Mouse (Mus musculus): Measurements from ENCODE around the gene Adipor2.
A peak's percentile ranks its signal among the peaks of the same experiment; 100 is the strongest.
"Not testable (repeated sequence)": the region's sequence is repeated elsewhere in the genome, so short reads cannot be mapped to it uniquely, and the experiment has no call there.

The Adipor2 gene

GRCm38 (mm10) chr6:119387801-119388649 lies 29.5 kb downstream of the Adipor2 start:
- peak; percentile 63 for DNase-seq

- DNase-seq: no peak
Observed at GRCm38 (mm10) chr6:119386821-119387220, 30.7 kb downstream of the Adipor2 start.

DNA sequence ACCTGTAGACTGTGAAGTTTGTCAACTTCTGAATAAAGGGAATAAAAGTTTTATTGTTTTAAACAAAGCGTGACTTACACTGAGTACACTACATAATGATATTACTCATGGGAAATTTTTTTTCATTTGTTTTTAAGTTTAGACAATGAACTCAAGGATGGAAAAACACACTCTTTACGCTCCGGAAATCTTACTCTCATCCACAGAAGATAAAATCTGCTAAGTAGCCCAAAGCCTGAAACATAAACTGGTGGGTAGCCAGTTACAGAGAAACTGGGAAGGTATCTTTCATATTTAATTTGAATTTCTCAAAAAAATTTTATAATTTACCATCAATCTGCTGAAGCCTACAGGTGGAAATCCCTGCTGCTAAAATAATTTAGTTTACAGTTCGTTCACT lies 31.1 kb downstream of the Adipor2 start:
- no peak for DNase-seq

GRCm38 (mm10) chr6:119385668-119386067 lies 31.8 kb downstream of the Adipor2 start:
- DNase-seq: no peak

DNA sequence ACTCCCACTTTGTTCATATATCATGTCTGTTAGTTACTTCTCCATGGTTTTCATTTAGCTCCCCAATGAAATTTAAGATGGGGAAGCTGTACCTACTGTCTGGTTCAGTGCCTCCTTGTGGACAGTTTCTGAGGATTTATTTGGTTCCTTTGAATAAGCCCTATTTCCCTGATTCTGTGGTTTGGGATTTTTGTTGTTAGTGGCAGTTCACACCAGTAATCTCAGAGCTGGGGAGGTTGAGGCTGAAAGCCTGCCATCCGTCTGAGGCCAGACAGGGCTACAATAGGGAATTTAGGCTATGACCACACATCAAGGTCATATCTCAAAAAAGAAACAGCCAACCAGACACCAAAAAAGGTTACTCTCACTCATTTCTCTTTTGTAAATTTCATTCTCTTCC lies 38.9 kb downstream of the Adipor2 start:
- no peak for DNase-seq

GRCm38 (mm10) chr6:119377613-119378012 lies 39.9 kb downstream of the Adipor2 start:
- no peak for DNase-seq

DNA sequence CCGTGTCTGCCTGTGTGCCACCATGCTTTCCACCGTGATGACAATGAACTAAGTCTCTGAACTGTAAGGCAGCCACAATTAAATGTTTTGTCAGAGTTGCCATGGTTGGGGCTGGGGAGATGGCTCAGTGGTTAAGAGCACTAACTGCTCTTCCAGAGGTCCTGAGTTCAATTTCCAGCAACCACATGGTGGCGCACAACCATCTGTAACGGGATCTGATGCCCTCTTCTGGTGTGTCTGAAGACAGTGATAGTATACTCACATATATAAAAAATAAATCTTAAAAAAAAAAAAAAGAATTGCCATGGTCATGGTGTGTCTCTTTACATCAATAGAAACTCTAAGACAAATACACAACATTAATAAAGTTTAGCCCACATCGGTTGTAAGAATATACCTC lies 42.5 kb downstream of the Adipor2 start:
- no peak for DNase-seq

DNA sequence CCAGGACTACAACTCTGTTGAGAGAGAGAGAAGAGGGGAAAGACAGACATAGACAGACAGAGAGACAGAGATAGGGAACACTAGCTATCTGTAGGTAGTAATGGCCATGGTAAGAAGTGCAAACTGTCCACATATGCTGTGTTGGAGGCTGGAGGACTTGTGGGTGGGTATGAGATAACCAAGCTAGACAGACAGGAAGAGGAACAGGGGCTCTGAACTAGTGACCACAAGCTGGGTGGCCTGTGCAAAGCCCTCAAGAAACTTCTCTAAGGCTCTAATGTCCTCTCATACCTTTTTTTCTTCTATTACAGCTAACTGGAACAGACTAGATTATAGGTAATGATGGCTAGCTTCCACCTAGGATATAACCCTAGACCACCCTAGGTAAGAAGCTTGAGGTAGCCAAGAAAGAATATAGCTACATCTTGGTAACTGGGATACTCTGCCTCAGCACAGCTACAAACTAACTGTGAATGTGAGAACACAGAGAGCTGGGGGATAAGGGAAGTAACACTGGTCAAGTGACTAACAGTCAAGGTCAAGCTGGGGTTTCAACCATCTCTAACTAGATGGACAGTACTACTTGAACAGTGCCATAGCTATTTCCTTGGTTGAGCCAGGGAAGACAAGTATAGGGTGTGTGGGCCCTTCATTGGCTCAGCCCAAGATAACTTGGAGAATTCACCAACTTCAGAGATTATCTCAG lies 44.4 kb downstream of the Adipor2 start:
- DNase-seq: no peak

DNA sequence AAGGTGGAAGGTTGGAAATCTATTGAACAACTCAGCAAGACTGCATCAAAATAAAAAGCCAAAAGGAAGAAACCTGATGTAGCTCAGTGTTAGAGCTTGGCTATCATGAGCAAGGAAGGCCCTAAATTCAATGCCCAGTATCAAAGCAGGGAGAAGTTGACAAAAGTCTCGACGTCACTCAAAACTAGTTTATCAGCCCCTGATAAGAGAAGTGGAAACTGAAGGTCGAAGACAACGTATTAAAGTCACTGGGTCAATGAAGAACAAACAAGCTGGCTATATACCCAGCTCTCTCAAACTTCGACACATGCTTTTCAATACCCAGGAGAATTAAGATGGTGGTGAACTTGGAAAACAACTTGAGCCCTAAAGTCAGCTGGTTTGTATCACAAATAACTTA lies 45.3 kb downstream of the Adipor2 start:
- no peak for DNase-seq

DNA sequence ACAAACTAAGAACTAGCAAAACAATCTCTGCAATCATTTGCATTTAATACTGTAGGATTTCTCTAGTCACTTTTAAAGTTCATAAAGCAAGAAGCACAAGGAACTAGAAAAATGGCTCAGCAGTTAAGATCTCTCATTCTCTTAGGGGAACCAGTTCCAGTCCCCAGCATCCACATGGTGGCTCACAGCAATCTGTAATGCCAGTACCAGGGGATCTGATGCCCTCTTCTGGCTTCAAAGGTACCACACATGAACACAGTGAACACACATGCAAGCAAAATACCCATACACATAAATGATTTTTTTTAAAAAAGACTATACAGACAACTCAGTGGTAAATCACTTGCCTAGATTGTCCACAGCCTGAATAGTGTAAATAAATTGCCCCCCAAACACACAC lies 45.9 kb downstream of the Adipor2 start:
- no peak for DNase-seq

DNA sequence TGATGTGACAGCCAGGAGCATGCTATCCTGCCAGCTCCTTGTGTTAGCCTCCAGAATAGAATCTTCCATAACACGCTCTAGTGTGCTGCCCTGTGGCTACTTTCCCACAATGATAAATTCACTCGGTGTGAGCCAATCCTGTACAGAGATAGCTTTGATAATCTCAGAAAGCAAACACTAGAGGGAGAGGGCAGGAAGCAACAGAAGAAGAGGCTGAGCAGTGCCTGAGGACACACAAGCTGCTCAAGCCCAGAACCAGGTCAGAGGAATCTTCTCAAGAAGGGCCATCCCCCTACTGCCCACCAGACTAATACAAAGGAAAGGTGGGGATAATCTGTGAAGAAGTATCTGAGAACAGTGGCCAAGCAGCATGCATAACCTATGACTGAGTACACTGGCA lies 50.1 kb downstream of the Adipor2 start:
- no peak for DNase-seq

GRCm38 (mm10) chr6:119366800-119367199 lies 50.7 kb downstream of the Adipor2 start:
- not testable (repeated sequence) for DNase-seq

DNA sequence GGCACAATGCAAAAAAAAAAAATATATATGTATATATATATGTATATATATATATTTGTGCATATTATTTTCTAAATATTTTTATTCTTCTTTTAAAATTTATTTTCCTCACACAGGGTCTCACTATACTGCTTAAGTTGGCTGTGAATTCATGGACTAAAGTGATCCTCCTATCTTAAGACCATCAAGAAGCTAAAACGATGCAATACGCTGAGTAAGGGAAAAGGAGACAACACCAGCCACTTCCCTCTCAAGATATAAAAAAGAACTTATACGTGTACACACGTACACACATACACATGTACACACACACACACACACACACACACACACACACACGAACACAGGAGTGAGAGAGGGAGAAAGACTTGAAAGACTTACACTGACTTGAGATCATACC lies 53.9 kb downstream of the Adipor2 start:
- no peak for DNase-seq

DNA sequence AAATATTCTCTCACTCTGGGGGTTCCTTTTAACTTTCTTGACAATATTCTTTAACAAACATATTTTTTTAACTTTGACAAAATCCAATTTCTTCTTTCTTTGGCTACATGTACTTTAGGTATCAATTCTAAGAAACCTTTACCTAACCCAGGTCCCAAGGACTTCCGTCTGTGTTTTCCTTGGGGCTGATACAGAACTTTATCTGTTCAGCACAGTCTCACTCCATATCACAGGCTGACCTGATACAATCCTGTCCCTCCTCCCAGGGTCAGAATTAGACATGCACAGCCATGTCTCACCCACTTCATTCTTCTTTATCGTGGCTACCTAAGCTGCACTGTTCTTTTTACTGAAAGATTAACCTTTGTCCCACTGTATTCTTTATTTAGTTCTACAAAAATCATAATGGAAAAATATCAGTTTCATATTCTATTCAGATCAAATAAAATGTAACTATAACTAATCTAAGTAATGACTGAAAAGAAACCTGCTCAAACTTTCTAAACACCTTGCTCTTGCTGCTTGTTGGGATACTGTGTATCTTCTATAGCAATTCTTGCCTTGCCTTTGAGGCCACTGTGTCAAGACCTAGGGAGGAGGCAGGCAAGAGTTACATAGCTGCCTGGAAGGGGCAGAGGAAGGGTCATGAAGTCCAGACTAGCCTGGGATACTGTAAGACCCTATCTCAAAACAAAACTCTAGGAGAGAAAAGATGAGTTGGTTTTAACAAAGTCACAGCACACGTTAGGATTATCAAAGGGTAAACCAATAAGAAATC lies 56.4 kb downstream of the Adipor2 start:
- no peak for DNase-seq

- not testable (repeated sequence) for DNase-seq
Observed at GRCm38 (mm10) chr6:119360250-119360649, 57.3 kb downstream of the Adipor2 start.

- DNase-seq: no peak
Observed at GRCm38 (mm10) chr6:119358020-119358571, 59.4 kb downstream of the Adipor2 start.

- no peak for DNase-seq
Observed at GRCm38 (mm10) chr6:119352501-119352900, 65.0 kb downstream of the Adipor2 start.

DNA sequence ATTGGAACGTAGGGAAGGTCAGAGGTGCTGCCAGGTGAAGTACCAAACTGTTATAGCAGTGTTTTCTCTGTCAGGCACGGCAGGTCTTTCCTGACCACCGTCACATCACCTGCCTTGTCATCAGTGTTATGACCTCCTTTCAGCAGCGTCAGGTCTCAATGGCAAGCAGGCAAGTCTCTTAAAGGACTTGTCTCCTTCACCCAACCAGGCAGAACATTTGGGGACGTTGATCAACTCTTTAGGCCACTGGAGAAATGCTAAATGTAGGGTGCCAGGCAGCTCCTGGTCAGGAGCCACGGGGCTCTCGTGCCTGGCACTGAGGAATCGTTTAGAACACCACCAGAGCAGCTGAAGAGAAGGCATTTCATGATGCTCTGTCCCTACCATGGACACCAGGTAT lies 65.8 kb downstream of the Adipor2 start:
- DNase-seq: no peak

DNA sequence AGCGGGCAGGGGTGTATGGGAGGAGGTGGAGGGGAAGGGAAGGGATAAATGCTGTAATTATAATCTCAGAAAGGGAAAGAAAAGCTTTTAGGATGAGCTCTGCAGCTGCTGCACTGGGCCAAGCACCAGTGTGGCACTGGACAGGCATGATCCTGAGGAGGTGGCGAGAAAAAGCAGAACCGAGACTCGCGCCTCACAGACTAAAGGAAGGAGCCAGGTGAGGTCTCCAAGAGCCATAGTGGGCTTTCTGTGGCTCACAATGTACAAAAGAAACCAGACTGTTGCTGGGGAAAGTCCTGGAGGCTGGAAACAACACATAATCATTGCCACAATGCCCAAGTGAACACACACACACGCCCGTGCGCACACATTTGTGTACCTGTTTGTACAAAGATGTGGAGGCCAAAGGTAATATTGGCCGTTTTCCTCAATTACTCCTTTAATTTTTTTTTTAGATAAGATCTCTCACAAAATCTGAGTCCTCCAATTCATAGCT lies 66.8 kb downstream of the Adipor2 start:
- DNase-seq: no peak

DNA sequence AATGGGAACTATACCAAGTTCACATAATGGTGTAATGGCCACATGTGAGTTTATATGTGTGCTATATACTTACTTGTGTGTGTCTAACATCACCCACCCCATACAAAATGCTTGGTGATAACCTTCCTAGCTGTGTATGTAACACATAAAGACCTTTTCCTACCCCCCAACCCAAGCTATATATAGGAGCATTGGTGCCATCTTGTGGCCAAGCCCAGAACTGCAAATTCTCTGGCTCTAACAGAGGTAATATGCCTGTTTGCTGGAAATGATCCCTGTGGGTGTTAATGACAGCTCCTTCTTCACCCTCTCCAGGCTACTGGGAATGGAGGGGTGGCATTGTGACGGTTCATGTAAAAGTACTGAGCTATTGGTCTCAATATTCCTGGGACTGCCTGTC lies 69.3 kb downstream of the Adipor2 start:
- DNase-seq: peak; percentile 71

DNA sequence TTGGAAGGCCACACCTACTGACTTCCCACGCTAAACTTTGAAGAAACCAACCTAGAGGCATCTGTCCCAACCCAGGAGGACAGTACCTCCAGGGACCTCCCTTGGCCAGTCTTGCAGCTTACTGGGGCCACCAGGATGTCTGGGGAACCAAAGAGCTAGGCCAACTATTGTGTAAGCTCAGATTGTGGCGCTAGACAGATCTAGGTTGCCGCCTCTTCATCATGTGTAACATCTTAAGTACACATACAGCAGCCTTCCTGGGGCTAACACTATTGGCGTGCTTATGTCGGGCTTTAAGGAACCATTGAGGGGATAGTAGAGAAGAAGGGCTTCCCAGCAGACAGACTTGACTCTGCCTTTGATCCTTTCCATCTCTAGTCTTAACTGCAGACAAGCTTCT lies 69.7 kb downstream of the Adipor2 start:
- DNase-seq: no peak

GRCm38 (mm10) chr6:119346257-119346656 lies 71.2 kb downstream of the Adipor2 start:
- DNase-seq: peak; percentile 74

DNA sequence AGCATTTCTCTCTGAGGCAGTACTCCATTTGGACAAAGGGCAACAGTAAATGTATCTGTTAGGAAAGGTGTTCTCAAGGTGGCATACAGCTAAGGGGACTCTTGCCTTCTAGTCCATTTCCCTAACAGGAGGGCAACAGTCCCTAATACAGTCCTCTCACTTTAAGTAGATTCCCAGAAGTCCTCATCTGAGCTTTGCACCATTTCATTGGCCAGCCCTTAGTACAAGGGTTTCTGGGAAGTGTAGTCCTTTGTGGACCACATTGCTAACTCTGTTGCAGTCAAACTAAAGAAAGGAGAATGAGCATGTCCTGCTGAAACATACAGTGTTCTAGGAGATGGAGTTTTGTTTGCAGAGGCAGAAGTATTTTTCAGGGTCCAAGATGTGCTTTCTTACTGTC lies 76.1 kb downstream of the Adipor2 start:
- DNase-seq: no peak

Data from cerebellum, adult 11-12 months (tissue).